ENCODE assay signal across 12 mouse cellular contexts in the genomic region with DNA sequence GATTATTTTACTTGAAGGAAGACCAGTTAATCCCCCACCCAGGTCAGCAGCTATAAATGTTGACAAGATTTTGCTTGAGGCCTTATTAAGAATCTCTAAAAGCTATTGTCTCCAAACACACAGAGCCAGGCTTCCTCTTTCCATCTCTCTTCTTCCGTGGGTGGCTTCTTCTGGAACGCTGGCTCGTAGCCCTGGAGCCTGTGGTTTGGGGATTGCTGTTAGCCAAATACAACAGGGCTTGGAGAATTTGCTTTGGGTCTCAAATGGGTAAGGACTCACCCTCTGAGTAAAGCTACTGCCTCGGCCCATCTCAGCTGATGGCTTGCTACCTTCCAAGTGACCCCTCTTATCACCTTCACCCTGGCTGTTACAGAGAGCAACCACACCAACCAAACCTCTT.
DNase-seq lines count a peak whose midpoint lies in the region; ATAC-seq lines count a peak whose summit lies in the region.
"Had no signal": no experiment of that assay in that cellular context is flagged by ENCODE, and none has a peak within 500 bp of the region (broad histone marks: within the 10 kb centered on the region; RNA-seq: fewer than 3 reads in every experiment).

No protein-coding gene starts in this region.

- no peaks in the 10 kb centered on the region for H3K9me3 ChIP-seq in heart, embryonic 12.5 days (replicated peaks)
- H3K9me3 ChIP-seq in kidney, embryonic 16.5 days (ENCODE audit: low read length) = no peaks in the 10 kb centered on the region
- H3K9me3 ChIP-seq: forebrain, embryonic 15.5 days; hindbrain, embryonic 13.5 days had no signal

- no peak overlapping the region for H3K4me2 ChIP-seq in heart, embryonic 12.5 days
- no peak overlapping the region for H3K4me2 ChIP-seq in kidney, embryonic 16.5 days (replicated peaks; ENCODE audit: low read depth, low read length)
- H3K4me2 ChIP-seq: forebrain, embryonic 15.5 days; hindbrain, embryonic 13.5 days had no signal

- no peak overlapping the region for H3K27ac ChIP-seq in heart, embryonic 12.5 days (ENCODE audit: poor library complexity, severe bottlenecking)
- no peak overlapping the region for H3K27ac ChIP-seq in kidney, embryonic 16.5 days (ENCODE audit: low read length)
- H3K27ac ChIP-seq: forebrain, embryonic 15.5 days; hindbrain, embryonic 13.5 days had no signal

- no peak overlapping the region for H3K9ac ChIP-seq in heart, embryonic 12.5 days
- H3K9ac ChIP-seq in kidney, embryonic 16.5 days (replicated peaks; ENCODE audit: low read length) = no peak overlapping the region
- H3K9ac ChIP-seq: forebrain, embryonic 15.5 days; hindbrain, embryonic 13.5 days had no signal

- peaks cover 54% of the 10 kb centered on the region for H3K4me1 ChIP-seq in heart, embryonic 12.5 days (replicated peaks)
- peaks cover 39% of the 10 kb centered on the region for H3K4me1 ChIP-seq in kidney, embryonic 16.5 days (ENCODE audit: insufficient read depth, low read length)

- intact Hi-C loops in heart, postnatal 25 days (cut with DNase I) = loop anchor here (5.0 kb wide), 1 partner anchor 177 kb away; a partner anchor contains a TSS

- no peaks in the 10 kb centered on the region for H3K27me3 ChIP-seq in heart, embryonic 12.5 days (replicated peaks)
- no peaks in the 10 kb centered on the region for H3K27me3 ChIP-seq in kidney, embryonic 16.5 days (ENCODE audit: insufficient read depth, low read length)

- H3K4me3 ChIP-seq in heart, embryonic 12.5 days = no peak overlapping the region
- no peak overlapping the region for H3K4me3 ChIP-seq in kidney, embryonic 16.5 days (ENCODE audit: low read length)
- H3K4me3 ChIP-seq: forebrain, embryonic 15.5 days; hindbrain, embryonic 13.5 days had no signal

- H3K36me3 ChIP-seq in heart, embryonic 12.5 days = no peaks in the 10 kb centered on the region
- no peaks in the 10 kb centered on the region for H3K36me3 ChIP-seq in kidney, embryonic 16.5 days (ENCODE audit: insufficient read depth, low read length)
- H3K36me3 ChIP-seq: forebrain, embryonic 15.5 days; hindbrain, embryonic 13.5 days had no signal

- WGBS in heart, embryonic 12.5 days = 67% methylated on average over 4 of the region's 4 CpGs
- 80% methylated on average over 4 of the region's 4 CpGs for WGBS in kidney, embryonic 16.5 days

- ATAC-seq in heart, embryonic 12.5 days (ENCODE audit: insufficient number of reproducible peaks, low FRiP score) = no peak
- ATAC-seq in kidney, embryonic 16.5 days (ENCODE audit: low FRiP score, low TSS enrichment) = no peak
- ATAC-seq: forebrain, embryonic 15.5 days had no signal

- peak; percentile 72 for DNase-seq in heart, adult 18-20 months
- peak; percentile 36 for DNase-seq in NIH3T3 (ENCODE audit: low read depth)
- DNase-seq in gastrocnemius, postnatal 10 days = peak; percentile 37
- peak; percentile 42 for DNase-seq in heart, postnatal 25 days (ENCODE audit: low spot score)
- DNase-seq in embryo, embryonic 11 days = no peak
- no peak for DNase-seq in lung, postnatal 25 days (ENCODE audit: low spot score)
- DNase-seq: lung, adult 18-20 months; thymus, postnatal 25 days had no signal

Comparison
In these comparisons a context has a peak if more than half of its experiments do, and no peak if none do; other contexts are left out.
1. DNase-seq: peak in heart, adult 18-20 months (2 of 2), NIH3T3 (single experiment), gastrocnemius, postnatal 10 days (single experiment) and heart, postnatal 25 days (single experiment); none in embryo, embryonic 11 days (single experiment) and lung, postnatal 25 days (single experiment).